Mouse (Mus musculus): ENCODE measurements around the gene Arhgef3.

DNA sequence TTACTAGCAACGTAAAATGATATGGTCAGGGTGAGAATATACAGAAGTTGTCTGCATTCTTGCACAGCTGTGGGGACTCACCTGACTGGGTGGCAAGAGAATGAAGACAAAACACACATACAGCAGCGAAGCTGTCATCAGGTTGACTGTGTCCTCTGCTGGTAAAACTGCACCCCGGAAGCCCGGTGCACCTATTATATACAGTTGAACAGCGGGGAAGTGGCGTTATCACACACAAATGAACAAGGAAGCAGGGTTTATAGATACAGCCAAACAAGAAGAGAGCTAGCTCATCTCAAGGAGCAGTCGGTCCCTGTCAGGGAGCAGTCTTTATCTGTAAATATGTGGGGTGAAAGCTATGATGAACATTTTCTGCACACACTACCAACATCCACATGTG lies 296.8 kb downstream of the Arhgef3 start:
- TF ChIP-seq CTCF (IDR thresholded peaks at IDR 0.05; ENCODE audit: low read depth) = no peak
- no peak for TF ChIP-seq EP300 (IDR thresholded peaks at IDR 0.05; ENCODE audit: low read depth)
